Mouse (Mus musculus): ENCODE data around the gene Lct.
"Not testable (repeated sequence)": the region's sequence is repeated elsewhere in the genome, so short reads cannot be mapped to it uniquely, and the experiment has no call there.

The Lct gene

GRCm38 (mm10) chr1:128295717-128296528, 32.2 kb downstream of the Lct start:
- no peak for DNase-seq (ENCODE audit: low read depth, low spot score)

GRCm38 (mm10) chr1:128295296-128295695, 32.8 kb downstream of the Lct start:
- no peak for DNase-seq (ENCODE audit: low read depth, low spot score)

- DNase-seq (ENCODE audit: low read depth, low spot score), result no peak
Measured at GRCm38 (mm10) chr1:128293524-128293923, 34.6 kb downstream of the Lct start.

GRCm38 (mm10) chr1:128290295-128290694, 37.8 kb downstream of the Lct start:
- no peak for DNase-seq (ENCODE audit: low read depth, low spot score)

- no peak for DNase-seq (ENCODE audit: low read depth, low spot score)
Measured at GRCm38 (mm10) chr1:128285136-128285535, 43.0 kb downstream of the Lct start.

GRCm38 (mm10) chr1:128284157-128284690, 43.9 kb downstream of the Lct start:
- no peak for DNase-seq (ENCODE audit: low read depth, low spot score)

GRCm38 (mm10) chr1:128282924-128283323, 45.2 kb downstream of the Lct start:
- DNase-seq (ENCODE audit: low read depth, low spot score), result no peak

- DNase-seq (ENCODE audit: low read depth, low spot score), result no peak
Measured at GRCm38 (mm10) chr1:128281753-128282152, 46.4 kb downstream of the Lct start.

GRCm38 (mm10) chr1:128278563-128278962, 49.6 kb downstream of the Lct start:
- no peak for DNase-seq (ENCODE audit: low read depth, low spot score)

GRCm38 (mm10) chr1:128275908-128276307, 52.2 kb downstream of the Lct start:
- no peak for DNase-seq (ENCODE audit: low read depth, low spot score)

GRCm38 (mm10) chr1:128270731-128271130, 57.4 kb downstream of the Lct start:
- DNase-seq (ENCODE audit: low read depth, low spot score), result no peak

GRCm38 (mm10) chr1:128267061-128267460, 61.1 kb downstream of the Lct start:
- not testable (repeated sequence) for DNase-seq (ENCODE audit: low read depth, low spot score)

- DNase-seq (ENCODE audit: low read depth, low spot score), result peak; percentile 15
Measured at GRCm38 (mm10) chr1:128244727-128245355, 83.3 kb downstream of the Lct start.

GRCm38 (mm10) chr1:128243996-128244726, 84.0 kb downstream of the Lct start:
- DNase-seq (ENCODE audit: low read depth, low spot score), result peak; percentile 98

GRCm38 (mm10) chr1:128243627-128243995, 84.5 kb downstream of the Lct start, which contains the start of gene Ubxn4:
Gene Ubxn4 (plus strand): TSS chr1:128243964.
- DNase-seq (ENCODE audit: low read depth, low spot score), result no peak

- no peak for DNase-seq (ENCODE audit: low read depth, low spot score)
Measured at GRCm38 (mm10) chr1:128235181-128235580, 92.9 kb downstream of the Lct start.
